Mouse (Mus musculus): ENCODE measurements around the gene Tekt3.

DNA sequence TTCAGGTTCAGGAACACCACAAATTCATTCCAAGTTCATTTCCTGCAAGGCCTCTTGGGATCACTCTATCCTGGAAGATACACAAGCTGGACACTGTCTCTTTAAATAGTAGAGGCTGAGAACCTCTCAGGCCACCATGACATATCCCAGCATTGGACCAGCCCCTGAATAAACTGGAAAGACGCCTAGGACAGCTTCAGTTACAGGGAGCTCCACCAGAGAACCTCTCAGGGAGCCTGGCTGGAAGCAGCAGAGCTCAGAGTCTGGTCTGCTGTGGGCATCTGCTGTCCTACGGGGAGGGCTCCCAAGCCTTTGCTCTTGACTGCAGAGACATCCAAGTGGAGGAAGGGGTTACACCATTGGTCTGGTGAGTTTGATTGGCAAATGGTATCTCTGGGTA, 67.3 kb downstream of the Tekt3 start, which contains the start of gene Pmp22:
- TF ChIP-seq CTCF (IDR thresholded peaks at IDR 0.05) (no peak), EP300 (IDR thresholded peaks at IDR 0.05) (no peak)
